Mouse (Mus musculus) neural tube, embryonic 13.5 days (tissue): Measurements from ENCODE around the gene Cd80. TPM values are rescaled to one million over a fixed set of nuclear protein-coding genes. Genes with fewer than 3 reads are reported as not detected.
"Not testable (repeated sequence)": the region's sequence is repeated elsewhere in the genome, so short reads cannot be mapped to it uniquely, and the experiment has no call there.

Experiments
- ATAC-seq: fragments of 200-750 bp; cut with Nextera tagmentation; 2 replicates; pipeline ENCODE4 v1.8.0; 2017; ENCODE audit warnings: low read depth, mild to moderate bottlenecking, moderate TSS enrichment, moderate library complexity
- H3K27ac ChIP-seq: fragments of 300-500 bp; sonication (generic); replicated peaks from 2 replicates; pipeline ENCODE4 v1.5.1; 2015; ENCODE audit warnings: moderate library complexity, mild to moderate bottlenecking, inconsistent platforms
- H3K27me3 ChIP-seq: fragments of 300-500 bp; sonication (generic); 2 replicates; pipeline ENCODE4 v1.6.1; 2015; ENCODE audit warnings: mild to moderate bottlenecking, inconsistent platforms
- H3K36me3 ChIP-seq: fragments of 300-500 bp; sonication (generic); 2 replicates; pipeline ENCODE4 v1.6.1; 2015; ENCODE audit warnings: mild to moderate bottlenecking, inconsistent platforms
- H3K4me1 ChIP-seq: fragments of 300-500 bp; sonication (generic); replicated peaks from 2 replicates; pipeline ENCODE4 v1.6.1; 2015; ENCODE audit warnings: inconsistent platforms
- H3K4me2 ChIP-seq: fragments of 300-500 bp; sonication (generic); 2 replicates; pipeline ENCODE4 v1.6.1; 2015; ENCODE audit warnings: inconsistent platforms, mild to moderate bottlenecking, moderate library complexity
- H3K4me3 ChIP-seq: fragments of 300-500 bp; sonication (generic); 2 replicates; pipeline ENCODE4 v1.5.1; 2015; ENCODE audit warnings: mild to moderate bottlenecking, inconsistent platforms
- H3K9ac ChIP-seq: fragments of 300-500 bp; sonication (generic); 2 replicates; pipeline ENCODE4 v1.6.1; 2015; ENCODE audit warnings: moderate library complexity, mild to moderate bottlenecking, inconsistent platforms
- H3K9me3 ChIP-seq: fragments of 300-500 bp; sonication (generic); 2 replicates; pipeline ENCODE4 v1.6.1; 2016; ENCODE audit warnings: inconsistent platforms
- WGBS: fragments of 180-500 bp; shearing (Covaris S2); methylation state at CpG from one replicate; pipeline ENCODE4 v1.1.7; 2015; 5-methylcytosine and 5-hydroxymethylcytosine counted together
- polyA plus RNA-seq: library from polyadenylated mRNA; unstranded; fragments of >200 nt; fragmentation: Nextera tagmentation; extraction: Ambion mirVana; gene quantifications from 2 replicates; pipeline ENCODE4 v1.2.1, GENCODE M21; 2015

Gene Cd80
- polyA plus RNA-seq, 1 experiment from 2014 or later = 0.46 TPM

DNA sequence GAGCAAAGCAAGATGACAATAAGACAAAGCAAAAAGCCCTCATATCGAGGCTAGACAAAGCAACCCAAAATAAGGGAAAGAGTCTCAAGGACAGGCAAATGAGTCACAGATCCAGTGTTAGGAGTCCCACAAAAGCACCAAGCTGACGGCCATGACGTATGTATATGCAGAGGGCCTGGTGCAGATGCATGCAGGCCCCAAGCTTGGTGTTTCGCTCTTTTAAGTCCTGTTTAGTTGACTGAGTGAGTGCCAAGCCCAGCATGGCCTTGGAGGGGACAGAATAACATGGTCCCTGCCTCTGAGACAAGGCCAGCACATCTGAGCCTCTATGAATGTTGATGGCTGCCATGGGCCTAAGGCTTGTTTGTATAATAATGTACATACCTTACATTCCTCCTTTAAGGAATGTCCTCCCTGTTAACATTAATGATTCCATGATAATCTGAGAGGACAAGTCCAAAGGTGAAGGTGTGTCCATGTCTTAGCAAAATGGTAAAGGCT lies 21.0 kb upstream of the Cd80 start:
- Histone ChIP-seq H3K4me3 (no peak overlapping the region), H3K9ac (no peak overlapping the region), H3K27ac (no peak overlapping the region), H3K4me2 (no peak overlapping the region), H3K27me3 (no peaks in the 10 kb centered on the region), H3K4me1 (no peaks in the 10 kb centered on the region), H3K9me3 (no peaks in the 10 kb centered on the region), H3K36me3 (no peaks in the 10 kb centered on the region)
- WGBS = 77% methylated on average over 4 of the region's 4 CpGs
- no peak for ATAC-seq

DNA sequence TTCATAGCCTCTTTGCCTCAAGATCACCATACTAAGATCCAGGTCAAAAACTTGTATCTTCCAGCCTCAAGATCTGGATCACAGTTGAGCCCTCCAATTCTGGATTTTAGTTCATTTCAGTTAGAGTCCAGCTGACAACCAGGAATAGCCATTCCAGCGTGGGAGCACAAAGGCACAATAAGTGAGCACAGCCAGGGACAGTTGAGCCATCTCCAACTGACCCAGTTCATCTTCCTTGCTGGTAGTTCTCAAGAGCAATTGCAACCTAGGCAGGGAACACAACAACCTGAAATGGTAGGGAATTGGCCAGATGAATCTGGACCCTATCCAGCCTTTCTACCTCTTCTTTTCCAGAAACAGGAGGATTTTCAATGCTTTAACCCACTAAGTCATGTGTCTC lies 16.2 kb upstream of the Cd80 start:
- no peaks in the 10 kb centered on the region for H3K27me3 ChIP-seq
- no peak for ATAC-seq
- no peak overlapping the region for H3K4me2 ChIP-seq
- H3K4me1 ChIP-seq = no peaks in the 10 kb centered on the region
- 86% methylated on average over 1 of the region's 1 CpGs for WGBS
- H3K9me3 ChIP-seq = no peaks in the 10 kb centered on the region
- no peak overlapping the region for H3K4me3 ChIP-seq
- H3K36me3 ChIP-seq = peaks cover 17% of the 10 kb centered on the region
- no peak overlapping the region for H3K9ac ChIP-seq
- no peak overlapping the region for H3K27ac ChIP-seq

DNA sequence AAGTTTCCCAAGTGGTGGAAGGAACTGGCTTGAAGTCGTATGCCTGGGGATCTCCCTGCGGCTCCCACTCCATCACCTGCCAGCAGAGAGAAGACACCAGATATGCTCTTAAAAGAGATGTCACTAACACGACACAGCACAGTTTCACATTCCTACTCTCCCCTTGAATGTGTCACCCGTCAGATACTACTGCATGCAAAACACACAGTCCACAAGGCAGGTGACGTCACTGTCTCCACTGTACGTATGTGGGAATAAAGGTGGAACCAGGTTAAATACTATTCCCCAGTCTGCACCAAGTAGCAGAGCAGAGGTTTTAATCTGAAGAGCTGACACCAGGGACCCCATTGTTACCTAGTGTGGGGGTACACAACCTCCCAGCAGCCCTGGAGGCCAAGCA lies 15.0 kb upstream of the Cd80 start:
- Histone ChIP-seq H3K9ac (no peak overlapping the region), H3K27ac (no peak overlapping the region), H3K4me2 (no peak overlapping the region), H3K27me3 (no peaks in the 10 kb centered on the region), H3K4me1 (no peaks in the 10 kb centered on the region), H3K4me3 (no peak overlapping the region), H3K36me3 (peaks cover 29% of the 10 kb centered on the region), H3K9me3 (no peaks in the 10 kb centered on the region)
- 86% methylated on average over 6 of the region's 6 CpGs for WGBS
- no peak for ATAC-seq

DNA sequence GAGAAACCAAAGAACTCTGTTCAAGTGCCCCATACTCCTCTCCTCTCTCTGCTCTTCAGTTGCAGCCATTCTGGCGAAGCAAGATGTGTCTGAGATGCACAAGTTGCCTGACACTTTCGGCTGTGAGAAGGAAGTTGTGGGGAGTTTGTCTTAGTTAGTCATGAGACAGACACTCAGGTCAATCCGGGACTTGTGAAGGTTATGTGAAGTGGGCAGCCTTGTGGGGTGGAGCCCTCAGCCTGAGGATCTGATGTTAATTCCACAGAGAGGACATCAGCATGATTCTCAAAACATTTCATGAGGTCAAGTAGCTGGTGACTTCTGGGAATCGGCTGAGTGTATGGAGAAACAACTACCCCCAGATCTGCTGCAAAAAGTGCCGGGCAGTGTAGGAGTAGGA lies 13.8 kb upstream of the Cd80 start:
- Histone ChIP-seq H3K27me3 (no peaks in the 10 kb centered on the region), H3K36me3 (peaks cover 41% of the 10 kb centered on the region), H3K27ac (no peak overlapping the region), H3K4me1 (no peaks in the 10 kb centered on the region), H3K4me3 (no peak overlapping the region), H3K9ac (no peak overlapping the region), H3K4me2 (no peak overlapping the region), H3K9me3 (no peaks in the 10 kb centered on the region)
- WGBS = 86% methylated on average over 5 of the region's 5 CpGs
- no peak for ATAC-seq

DNA sequence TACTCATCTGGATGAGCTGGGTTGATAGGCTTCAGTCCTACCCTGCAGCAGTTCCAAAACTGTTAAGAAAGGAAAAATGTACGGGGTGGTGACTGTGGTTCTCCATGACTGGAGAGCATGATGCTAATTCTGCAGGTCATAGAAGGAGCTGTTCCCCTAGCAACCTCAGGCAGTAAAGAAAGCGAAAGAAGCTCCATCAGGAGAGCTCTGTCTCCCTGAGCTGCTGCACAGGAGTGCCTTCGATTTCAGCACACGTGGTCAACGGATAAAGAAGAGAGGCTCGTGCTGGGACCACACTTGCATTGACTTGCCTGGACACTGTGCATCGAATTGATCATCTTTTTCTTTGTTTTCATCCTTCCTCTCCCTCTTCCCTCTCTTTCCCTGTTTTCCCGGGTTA lies 13.1 kb upstream of the Cd80 start:
- WGBS = 87% methylated on average over 8 of the region's 8 CpGs
- ATAC-seq = no peak
- no peak overlapping the region for H3K4me2 ChIP-seq
- no peaks in the 10 kb centered on the region for H3K4me1 ChIP-seq
- no peak overlapping the region for H3K4me3 ChIP-seq
- no peak overlapping the region for H3K9ac ChIP-seq
- no peaks in the 10 kb centered on the region for H3K9me3 ChIP-seq
- no peaks in the 10 kb centered on the region for H3K27me3 ChIP-seq
- peaks cover 47% of the 10 kb centered on the region for H3K36me3 ChIP-seq
- H3K27ac ChIP-seq = no peak overlapping the region

DNA sequence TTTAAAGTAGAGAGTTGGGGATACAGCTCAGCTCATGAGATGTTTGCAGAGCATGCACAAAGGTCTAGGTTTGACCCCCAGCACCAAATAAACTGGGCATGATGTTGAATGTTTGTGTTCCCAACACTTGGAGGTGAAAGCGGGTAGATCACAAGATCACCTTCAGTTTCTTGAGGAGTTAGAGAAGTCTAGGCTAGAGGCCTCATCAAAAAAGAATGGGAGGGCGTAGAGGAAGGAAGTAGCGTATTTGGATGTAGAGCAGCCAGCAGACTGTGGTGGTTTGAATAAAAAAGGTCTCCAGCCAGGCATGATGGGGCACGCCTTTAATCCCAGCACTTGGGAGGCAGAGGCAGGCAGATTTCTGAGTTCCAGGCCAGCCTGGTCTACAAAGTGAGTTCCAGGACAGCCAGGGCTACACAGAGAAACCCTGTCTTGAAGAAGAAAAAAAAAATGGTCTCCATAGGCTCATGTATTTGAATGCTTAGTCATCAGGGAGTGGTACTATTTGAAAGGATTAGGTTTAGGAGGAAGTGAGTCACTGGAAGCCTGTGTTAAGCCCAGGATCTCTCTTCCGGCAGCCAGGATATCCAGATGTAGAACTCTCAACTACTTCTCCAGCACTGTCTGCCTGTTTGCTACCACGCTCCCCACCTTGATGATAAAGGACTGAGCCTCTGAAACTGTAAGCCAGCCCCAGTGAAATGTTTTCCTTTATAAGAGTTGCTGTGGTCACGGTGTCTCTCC lies 11.5 kb upstream of the Cd80 start:
- Histone ChIP-seq H3K4me2 (no peak overlapping the region), H3K36me3 (peaks cover 64% of the 10 kb centered on the region), H3K4me1 (no peaks in the 10 kb centered on the region), H3K4me3 (no peak overlapping the region), H3K9me3 (no peaks in the 10 kb centered on the region), H3K27me3 (no peaks in the 10 kb centered on the region), H3K9ac (no peak overlapping the region), H3K27ac (no peak overlapping the region)
- ATAC-seq = no peak
- 97% methylated on average over 7 of the region's 7 CpGs for WGBS

DNA sequence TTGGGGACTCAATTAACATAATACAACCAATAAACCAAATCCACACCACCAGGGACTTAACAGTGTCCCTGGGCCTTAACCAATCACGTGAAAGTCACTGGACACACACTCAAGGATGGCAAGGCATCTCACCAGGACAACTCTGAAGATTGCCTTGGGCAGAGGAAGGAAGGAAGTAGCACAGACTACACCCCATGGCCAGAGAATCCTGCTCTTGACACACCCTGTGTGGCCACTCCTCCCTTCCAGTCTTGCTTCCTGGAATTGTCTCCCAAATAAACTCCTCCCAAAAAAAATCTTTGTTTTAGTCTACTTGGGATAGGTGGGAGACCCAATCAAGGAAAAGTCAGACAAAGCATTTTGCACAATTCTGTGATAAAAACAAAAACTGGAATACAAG lies 10.3 kb upstream of the Cd80 start:
- WGBS = 92% methylated on average over 1 of the region's 1 CpGs
- Histone ChIP-seq H3K4me1 (0 out of 2 replicates have a peak, but pooled peaks cover 2% of the 10 kb centered on the region), H3K9ac (no peak overlapping the region), H3K36me3 (peaks cover 75% of the 10 kb centered on the region), H3K27ac (no peak overlapping the region), H3K27me3 (no peaks in the 10 kb centered on the region), H3K4me2 (no peak overlapping the region), H3K9me3 (no peaks in the 10 kb centered on the region), H3K4me3 (no peak overlapping the region)
- no peak for ATAC-seq

DNA sequence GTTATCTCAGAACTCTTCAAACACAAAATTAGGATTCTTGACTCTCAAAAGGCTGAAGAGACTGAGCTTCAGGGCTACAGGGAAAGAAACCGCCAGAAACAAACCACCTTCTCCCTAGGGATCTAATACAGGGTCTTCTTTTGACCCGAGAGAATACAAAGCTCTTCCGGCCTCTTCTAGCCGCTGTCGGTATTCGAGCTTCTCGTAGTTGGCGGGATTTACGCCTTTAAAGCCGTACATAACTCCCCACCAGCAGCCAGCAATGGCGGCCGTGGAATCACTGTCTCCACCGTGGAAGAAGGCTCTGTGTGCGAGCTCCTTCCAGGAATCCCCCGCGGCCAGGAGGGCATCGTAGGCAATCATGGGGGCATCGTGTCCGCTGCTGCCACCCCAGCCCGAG lies 9.8 kb upstream of the Cd80 start:
- H3K36me3 ChIP-seq = peaks cover 80% of the 10 kb centered on the region
- no peaks in the 10 kb centered on the region for H3K9me3 ChIP-seq
- no peak overlapping the region for H3K27ac ChIP-seq
- no peak for ATAC-seq
- 96% methylated on average over 20 of the region's 20 CpGs for WGBS
- H3K4me2 ChIP-seq = no peak overlapping the region
- no peak overlapping the region for H3K9ac ChIP-seq
- H3K27me3 ChIP-seq = no peaks in the 10 kb centered on the region
- no peak overlapping the region for H3K4me3 ChIP-seq
- peaks cover 8% of the 10 kb centered on the region; the same call in 1 of the 2 replicates for H3K4me1 ChIP-seq

DNA sequence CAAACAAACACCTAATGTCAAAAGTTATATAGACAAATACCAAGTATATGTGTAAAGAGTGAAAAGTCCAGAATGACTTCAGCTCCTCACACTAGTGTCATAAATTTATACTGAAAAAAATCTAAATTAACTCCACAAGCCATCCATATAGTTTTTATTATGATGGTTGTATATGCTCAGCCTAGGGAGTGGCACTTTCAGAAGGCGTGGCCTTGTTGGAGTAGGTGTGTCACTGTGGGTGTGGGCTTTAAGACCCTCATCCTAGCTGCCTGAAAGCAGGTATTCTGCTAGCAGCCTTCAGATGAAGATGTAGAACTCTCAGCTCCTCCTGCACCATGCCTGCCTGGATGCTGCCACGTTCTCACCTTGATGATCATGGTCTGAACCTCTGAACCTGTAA lies 9.2 kb upstream of the Cd80 start:
- H3K36me3 ChIP-seq = peaks cover 80% of the 10 kb centered on the region

DNA sequence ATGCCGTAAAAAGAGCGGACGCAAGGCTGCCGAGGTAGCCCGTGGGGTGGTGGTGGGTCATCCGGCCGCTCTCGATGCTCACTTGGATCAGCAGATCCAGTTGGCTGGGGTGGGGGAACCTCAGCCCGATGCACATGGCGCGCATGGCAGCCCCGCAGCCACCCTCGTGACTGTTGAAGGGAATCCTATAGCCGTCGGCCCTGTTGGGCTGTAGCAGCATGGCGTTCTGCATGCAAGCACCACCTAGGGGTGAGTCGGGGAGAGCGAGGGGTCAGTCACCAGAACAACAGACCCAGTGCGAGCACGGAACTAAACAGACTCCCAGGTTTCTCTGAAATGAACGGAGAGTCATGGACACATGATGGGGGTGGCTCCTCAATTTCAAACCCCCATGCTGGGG lies 8.0 kb upstream of the Cd80 start:
- Histone ChIP-seq H3K9ac (no peak overlapping the region), H3K27me3 (no peaks in the 10 kb centered on the region), H3K9me3 (no peaks in the 10 kb centered on the region), H3K36me3 (peaks cover 80% of the 10 kb centered on the region), H3K27ac (no peak overlapping the region), H3K4me3 (no peak overlapping the region), H3K4me1 (peaks cover 23% of the 10 kb centered on the region), H3K4me2 (no peak overlapping the region)
- WGBS = 92% methylated on average over 21 of the region's 21 CpGs
- ATAC-seq = no peak

More for the DNA sequence above, 9.2 kb upstream of the Cd80 start:
- 100% methylated on average over 2 of the region's 2 CpGs for WGBS
- not testable (repeated sequence) for H3K4me2 ChIP-seq, H3K27ac ChIP-seq, H3K27me3 ChIP-seq, H3K9me3 ChIP-seq, H3K4me3 ChIP-seq, ATAC-seq, H3K9ac ChIP-seq
- peaks cover 13% of the 10 kb centered on the region for H3K4me1 ChIP-seq

DNA sequence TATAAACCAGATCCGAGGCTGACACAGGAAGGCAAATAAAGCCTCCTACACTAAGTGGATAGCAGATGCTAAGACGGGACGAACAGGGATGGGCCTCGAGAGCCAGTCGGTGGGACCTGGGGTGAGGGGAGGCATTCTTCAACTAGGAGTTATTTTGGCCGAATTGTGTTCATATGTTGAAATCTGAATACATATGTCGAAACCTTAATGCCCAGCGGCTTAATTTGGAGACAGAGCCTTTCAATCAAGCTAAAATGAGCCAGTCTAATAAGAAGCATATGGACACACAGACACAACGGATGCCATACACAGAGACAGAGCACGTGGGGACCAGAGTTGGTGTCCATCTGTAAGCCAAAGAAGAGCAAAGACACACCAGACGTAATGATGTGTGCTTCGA lies 6.9 kb upstream of the Cd80 start:
- Histone ChIP-seq H3K27me3 (no peaks in the 10 kb centered on the region), H3K4me1 (peaks cover 27% of the 10 kb centered on the region), H3K27ac (no peak overlapping the region), H3K4me2 (no peak overlapping the region), H3K9me3 (no peaks in the 10 kb centered on the region), H3K36me3 (peaks cover 71% of the 10 kb centered on the region), H3K9ac (no peak overlapping the region), H3K4me3 (no peak overlapping the region)
- ATAC-seq = no peak
- 96% methylated on average over 12 of the region's 12 CpGs for WGBS

DNA sequence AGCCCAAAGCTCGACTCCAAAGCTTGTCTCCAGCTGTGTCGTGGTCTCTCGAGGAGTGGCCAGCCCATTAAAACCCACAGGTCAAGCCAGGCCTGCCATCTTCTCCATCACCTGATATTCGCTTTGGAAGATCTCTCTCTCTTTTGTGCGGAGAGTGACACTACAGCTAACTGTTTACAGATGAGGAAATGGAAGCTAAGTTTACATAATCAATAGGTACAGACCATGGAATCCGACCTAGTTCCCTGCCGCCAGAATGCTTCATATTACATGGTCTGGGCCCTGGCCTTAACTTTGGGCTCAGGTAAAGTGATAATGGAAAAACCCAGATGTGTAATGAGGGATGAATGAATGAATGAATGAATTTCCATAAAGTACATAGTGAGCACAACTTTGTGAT lies 4.7 kb upstream of the Cd80 start:
- Histone ChIP-seq H3K4me1 (peaks cover 27% of the 10 kb centered on the region), H3K9ac (no peak overlapping the region), H3K27ac (no peak overlapping the region), H3K36me3 (peaks cover 48% of the 10 kb centered on the region), H3K9me3 (no peaks in the 10 kb centered on the region), H3K4me2 (no peak overlapping the region), H3K4me3 (no peak overlapping the region), H3K27me3 (no peaks in the 10 kb centered on the region)
- 92% methylated on average over 7 of the region's 7 CpGs for WGBS
- no peak for ATAC-seq
